Mouse (Mus musculus): ENCODE measurements around the gene AW551984.

Gene AW551984

DNA sequence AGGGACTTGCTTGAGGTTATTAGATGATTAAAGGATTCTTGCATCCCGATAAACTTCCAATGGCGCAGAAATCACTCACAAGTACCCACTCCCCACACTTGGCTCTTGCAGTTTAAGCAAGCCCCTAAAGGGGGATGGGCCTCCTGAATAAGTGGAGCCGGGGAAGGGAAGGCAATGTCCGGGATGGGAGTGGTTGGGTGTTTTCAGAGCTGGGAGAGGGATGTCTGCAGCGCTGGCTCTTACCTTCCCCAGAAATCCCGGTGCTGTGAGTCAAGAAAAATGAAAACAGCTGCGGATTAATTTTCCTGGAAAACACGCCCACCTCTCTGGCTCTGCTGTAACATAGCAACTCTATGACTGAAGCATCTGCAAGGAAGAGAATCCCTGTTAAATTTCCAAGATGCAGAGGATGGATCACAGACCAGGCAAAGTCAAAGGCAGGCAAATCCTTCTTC is at the start of gene AW551984:
Gene AW551984 (minus strand): TSS at position 405 of the 455 bp plus-strand sequence.
- DNase-seq (ENCODE audit: low read depth): no peak

DNA sequence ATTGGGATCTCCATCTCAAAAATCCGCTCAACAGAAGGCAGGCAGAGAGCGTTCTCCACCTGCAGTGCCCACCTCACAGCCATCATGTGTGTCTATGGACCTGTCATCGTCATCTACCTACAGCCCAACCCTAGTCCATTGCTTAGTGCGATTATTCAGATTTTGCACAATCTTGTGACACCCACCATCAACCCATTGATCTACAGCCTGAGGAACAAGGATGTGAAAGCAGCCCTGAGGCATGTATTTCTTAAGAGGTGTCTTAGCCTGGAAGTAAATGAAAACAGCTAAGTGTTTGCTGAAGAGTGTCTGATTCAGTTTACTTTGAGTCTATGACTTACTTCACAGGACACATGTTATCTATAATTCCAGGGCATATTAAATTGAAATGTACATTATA is 43.2 kb upstream of the AW551984 start:
- no peak for DNase-seq (ENCODE audit: low read depth)

DNA sequence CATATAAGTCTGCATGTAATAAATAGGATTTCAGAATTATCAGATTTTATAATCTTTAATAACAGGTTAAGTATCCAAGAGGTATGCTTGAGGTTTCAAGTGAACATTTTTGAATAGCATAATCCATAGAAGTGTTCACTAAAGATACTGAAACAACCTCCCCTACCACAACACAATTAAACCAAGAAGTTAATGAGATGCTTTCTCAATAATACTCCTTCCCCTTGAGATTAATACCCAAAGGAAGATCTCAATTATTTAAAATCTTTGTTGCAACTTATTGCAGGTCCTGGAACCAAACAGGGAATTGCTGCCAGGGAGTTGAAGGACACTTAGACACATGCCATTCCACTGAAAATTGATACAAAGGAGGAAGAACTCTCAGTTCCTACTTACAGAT is 40.6 kb upstream of the AW551984 start, which contains the start of gene Olfr961:
Gene Olfr961 (plus strand): TSS at position 301 of the 400 bp plus-strand sequence.
- no peak for DNase-seq (ENCODE audit: low read depth)

DNA sequence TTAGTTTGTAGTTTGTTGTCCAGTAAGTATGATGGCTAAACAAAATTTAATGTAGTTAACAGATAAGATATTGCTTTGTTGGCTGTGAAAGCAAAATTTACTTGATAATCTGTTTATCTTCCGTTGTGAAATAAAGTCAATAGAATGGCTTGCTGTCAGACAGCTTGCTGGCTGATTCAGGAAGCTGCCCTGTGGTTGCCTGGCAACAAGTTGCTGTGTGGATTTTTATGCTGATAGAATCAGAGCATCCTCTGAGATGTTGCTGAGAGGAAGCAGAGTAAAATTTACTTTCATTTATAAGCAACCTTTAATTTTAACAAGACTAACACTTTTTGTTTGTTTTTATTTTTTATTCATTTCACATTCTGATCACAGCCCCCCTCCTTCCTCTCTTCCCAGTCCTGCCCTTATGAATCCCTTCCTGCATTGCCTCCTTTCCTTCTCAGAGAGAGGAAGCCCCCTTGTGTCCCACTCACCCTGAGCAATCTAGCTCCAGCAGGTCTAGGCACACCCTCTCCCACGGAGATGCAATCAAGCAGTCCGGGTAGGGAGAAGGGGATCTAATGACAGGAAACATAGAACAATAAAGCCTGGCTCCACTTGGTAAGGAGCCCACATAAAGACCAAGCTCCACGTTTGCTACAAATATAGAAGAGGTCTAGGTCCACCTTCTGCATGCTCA is 29.9 kb upstream of the AW551984 start:
- DNase-seq (ENCODE audit: low read depth): no peak

DNA sequence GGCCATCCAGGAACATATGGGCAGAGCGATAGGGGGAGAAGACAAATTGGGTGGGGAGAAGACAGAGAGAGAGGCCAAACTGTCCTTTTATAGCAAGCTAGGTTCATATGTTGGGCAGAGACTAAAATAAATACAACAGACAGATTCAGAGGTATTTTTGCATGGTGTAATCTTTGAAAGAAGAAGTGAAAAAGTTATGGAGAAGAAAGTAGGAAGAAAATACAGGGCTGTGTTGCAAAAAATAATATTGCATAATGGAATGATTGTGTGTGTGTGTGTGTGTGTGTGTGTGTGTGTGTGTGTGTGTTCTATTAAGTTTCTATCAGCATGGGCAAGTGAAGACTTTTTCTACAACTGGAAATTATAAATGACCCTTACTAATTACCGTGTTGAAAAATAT is 24.9 kb upstream of the AW551984 start:
- no peak for DNase-seq (ENCODE audit: low read depth)

DNA sequence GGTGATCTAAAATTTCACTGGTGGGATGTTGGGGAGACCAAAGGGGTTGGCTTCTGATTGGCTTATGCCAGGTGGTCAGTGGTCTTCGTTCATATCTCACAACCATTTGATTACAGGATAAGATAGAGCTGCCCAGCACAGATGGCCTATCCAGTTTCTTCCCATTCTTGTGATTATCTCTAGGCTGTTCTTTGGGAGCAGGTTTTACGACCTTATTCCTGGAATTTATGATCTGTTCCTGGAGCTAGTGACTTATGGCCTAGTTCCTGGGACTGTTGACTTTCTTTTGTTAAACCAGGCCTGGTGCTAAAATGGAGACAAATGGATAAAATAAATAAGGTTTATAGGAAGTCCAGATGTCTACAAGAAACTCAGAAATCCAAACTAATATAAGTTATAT is 20.5 kb upstream of the AW551984 start:
- no peak for DNase-seq (ENCODE audit: low read depth)

DNA sequence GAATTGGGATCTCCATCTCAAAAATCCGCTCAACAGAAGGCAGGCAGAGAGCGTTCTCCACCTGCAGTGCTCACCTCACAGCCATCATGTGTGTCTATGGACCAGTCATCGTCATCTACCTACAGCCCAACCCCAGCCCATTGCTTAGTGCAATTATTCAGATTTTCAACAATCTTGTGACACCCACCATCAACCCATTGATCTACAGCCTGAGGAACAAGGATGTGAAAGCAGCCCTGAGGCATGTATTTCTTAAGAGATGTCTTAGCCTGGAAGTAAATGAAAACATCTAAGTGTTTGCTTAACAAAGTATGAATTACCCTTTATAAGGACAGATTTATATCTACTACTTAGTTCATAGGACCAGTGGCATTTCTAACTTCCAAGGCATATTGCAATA is 19.6 kb upstream of the AW551984 start:
- DNase-seq (ENCODE audit: low read depth): no peak

DNA sequence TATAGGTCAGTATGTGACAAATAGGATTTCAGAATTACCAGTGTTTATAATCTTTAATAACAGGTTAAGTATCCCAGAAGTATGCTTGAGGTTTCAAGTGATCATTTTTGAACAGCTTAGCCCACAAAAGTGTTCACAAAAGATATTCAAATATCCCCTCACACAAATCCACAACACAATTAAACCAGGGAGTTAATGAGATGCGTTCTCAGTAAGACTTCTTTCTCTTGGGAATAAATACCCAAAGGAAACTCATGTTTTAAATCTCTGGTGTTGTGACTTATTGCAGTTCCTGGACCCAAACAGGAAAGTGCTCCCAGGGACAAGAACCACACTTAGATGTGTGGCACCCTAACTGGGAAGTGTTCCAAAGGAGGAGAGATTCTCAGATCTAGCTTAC is 16.9 kb upstream of the AW551984 start, which contains the start of gene Olfr960:
Gene Olfr960 (plus strand): TSS at position 301 of the 400 bp plus-strand sequence.
- DNase-seq (ENCODE audit: low read depth): no peak

DNA sequence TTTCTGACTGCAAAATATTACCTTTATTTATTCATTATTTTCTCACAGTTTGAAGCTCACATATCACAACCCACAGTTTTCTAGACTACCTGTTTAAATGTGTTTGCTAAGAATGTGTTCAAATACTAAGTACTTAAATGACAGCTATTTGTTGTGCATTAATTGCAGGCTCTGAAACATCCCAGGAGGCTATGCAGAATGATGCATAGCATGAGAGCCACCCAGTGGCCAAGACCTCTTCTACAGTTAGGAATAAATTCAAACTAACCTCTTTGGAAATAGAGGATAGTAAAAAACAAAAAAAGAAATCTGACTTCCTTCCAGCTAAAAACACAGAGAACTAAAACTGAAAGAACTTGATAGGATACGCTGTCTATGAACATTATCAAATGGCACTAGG is 7.8 kb upstream of the AW551984 start:
- DNase-seq (ENCODE audit: low read depth): no peak

DNA sequence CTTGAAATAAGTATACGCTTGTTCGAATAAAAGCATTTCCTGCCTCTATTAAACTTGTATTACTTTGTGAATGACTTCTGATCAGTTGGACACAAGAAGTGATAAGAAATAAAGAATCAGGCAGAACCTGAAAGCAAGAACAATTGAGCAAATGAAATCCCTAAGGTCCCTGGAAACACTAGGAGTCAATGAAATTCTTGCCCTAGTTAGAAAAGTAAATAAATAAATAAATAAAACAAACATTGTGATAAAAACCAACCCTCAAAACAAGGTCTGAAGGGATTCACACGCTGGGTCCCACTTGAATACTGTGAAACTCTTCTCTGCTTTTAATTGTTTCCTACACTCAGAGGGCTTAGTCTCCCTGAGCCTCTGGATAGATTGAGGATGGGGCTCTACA is 6.2 kb upstream of the AW551984 start, which contains the start of gene Olfr148:
Gene Olfr148 (plus strand): TSS at position 301 of the 400 bp plus-strand sequence.
- DNase-seq (ENCODE audit: low read depth): no peak

DNA sequence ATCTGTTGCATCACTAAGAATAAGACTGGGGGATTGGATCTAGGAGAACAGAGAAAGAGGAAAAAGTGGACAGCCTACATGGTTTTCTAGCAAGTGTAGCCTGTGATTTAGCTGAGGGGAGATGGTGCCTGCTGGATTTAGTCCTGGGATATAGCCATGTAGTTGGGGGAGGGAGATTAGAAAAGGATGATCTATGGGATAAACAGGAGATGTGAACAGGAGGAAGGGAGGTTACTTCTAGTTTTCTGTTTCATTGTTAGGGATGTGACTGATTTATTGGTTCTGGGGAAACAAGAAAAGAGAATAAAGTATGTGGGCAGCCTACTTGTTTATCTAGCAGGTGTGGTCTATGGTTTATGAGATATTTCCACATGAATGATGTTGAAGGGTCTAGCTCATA is 4.3 kb upstream of the AW551984 start:
- DNase-seq (ENCODE audit: low read depth): no peak

DNA sequence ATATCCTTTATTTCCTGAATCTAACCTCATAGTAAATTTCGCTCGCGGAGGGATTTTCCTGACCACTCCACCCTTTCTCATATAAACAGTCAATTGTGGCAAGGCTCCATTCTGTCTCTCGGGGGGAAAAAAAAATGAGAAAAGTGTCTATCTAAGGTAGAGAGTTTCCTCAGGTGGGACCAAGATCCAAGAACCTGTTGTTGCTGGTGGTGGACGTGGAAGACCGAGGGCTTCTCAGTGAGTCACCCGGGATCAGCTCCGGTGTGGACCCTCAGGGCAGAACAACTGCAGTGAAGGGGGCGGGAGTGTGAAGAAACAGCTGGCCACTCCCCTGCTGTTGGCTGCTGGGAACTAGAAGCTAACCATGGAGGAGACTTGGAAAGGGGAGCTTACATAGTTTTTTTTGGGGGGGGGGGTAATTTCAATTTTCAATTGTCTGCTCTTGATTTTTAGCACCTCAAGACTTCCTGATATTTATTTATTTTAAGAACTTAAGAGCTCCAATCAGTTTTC is 814 bp downstream of the AW551984 start:
- DNase-seq (ENCODE audit: low read depth): no peak

DNA sequence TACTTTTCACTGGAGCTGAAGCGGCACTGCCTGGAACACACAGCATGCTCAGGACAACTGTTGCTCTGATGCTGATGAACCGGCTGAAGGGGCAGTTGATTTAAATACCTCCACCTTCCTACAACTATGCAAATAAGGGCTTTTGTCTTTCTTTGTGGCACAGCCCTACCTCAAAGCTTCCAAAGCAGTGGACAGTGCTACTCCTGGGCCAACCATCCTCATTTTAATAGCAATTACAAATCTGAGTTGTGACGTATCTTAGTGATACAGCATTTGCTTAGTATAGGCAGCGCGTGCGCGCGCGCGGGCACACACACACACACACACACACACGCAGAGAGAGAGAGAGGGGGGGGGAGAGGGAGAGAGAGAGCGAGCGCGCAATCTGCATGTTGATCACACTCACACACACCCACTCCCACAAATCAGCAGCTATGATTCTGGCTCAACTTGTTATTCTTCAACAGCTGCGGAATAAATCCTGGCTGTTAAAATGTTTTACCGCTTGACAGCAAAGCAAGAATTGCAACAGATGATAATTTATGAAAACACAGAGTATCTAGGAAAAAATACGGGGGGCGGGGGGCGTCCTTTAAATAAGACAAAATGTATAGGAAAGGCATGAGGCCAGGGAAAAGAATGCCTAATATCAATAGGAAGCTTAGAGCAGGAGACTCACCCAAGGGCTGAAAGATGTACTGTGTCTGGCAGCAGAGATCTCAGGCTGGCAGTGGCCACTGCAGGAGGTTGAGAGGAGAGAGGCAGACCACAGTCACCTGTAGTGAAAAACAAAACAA is 1.5 kb downstream of the AW551984 start:
- DNase-seq (ENCODE audit: low read depth): no peak

DNA sequence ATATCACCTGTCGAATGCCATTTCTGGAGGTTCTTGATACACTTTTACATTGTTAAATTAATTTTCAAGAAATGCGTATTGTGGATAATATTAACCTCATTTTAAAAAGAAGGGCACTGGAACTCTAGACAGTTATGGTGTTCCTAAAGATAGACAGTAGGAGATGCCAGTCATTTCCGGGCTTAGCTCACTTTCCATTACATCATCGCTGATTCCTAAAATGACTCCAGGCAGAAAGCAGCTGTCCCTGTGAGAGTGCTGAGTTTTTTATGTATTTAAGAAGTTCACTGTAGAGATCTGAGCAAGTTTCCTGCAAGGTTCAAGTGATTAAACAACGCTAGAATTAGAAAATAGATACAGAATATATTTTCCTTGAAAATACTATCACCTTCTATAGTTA is 27.2 kb downstream of the AW551984 start:
- DNase-seq (ENCODE audit: low read depth): no peak

DNA sequence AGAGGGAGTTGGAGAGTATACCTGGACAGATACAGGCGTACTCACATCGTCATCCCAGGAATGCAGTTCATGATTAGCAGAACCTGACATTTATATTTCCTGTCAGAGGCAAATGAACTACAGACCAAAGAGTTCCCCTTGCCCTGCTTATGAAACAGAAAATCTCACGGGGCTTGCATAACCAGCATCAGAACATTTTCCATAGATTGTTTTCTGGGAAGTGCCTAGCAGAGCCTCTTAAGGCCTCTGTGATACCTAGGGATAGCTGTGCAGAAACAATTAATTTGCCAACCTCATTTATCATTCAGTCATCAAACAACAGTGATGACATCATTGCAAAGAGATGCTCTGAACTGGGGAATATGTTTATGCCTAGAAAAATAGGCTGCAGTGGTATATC is 28.7 kb downstream of the AW551984 start, which contains the start of gene Olfr959:
Gene Olfr959 (minus strand): TSS at position 101 of the 400 bp plus-strand sequence.
- DNase-seq (ENCODE audit: low read depth): no peak

DNA sequence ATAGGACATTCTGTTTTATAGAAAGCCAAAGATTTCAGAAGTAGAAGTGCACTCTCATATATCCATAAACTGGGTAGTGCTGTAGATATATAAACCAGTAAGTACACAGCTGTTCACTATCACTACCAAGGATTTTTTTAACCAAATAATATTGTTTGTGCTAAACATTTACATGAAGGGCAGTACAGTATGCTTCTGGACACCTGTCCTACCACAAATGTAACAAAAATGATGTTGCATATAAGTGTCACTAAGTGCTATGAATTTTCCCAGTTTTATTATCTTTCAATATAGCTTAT is 45.9 kb downstream of the AW551984 start:
- no peak for DNase-seq (ENCODE audit: low read depth)

DNA sequence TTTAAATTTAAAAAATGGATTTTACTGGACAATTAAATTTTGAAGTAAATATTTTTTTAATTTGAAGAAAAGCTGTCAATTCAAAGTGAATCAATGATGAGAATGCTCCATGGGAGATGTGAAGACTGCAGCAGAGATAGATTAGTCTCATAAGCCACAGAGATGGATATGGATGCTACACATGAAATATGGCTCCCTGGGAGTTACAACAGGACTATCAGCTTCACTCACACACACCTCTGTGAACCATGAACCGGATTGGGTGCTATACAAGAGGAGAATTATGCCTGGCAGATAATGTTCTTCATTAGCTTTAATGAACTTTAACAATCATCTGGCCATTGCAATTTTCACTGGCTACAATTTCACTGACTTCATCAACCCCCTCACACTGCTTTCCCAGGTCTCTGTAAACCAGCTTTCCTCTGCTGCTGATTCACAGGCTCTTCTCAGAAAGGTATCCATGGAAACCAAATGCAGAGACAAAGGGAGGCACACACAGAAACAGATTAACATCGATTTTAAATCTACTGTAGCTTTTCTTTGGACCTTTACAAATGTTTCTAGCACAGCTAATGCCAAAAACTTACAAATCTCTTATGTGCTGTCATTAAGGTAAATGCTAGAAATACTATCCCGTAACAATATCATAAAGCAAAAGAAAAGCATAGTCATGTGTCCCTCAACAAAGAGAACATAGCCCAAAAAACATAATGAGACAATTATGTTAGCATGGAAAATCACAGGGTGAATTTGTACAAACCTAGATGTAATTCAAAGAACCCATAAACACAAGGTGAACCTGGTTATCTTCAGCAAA is 46.5 kb downstream of the AW551984 start:
- no peak for DNase-seq (ENCODE audit: low read depth)

DNA sequence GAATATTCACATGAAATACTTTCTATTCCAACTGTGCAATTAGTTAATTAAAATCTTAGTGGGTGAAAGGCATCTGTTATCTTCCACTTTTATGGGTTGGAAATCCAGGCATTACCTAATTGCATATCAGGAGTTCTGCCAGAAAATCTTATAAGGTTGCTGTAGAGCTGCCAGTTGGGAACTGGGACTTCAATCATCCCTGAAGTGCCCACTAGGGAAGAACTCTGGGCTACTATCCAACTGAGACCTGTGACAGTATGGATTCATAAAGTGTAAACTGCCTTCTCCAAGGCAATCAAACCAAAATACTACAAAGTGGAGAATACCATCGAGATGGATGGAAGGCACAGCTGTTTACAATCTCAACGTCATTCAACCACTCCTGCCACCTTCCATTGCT is 50.3 kb downstream of the AW551984 start, which contains the start of gene Olfr958:
Gene Olfr958 (minus strand): TSS at position 109 of the 400 bp plus-strand sequence.
- DNase-seq (ENCODE audit: low read depth): no peak

DNA sequence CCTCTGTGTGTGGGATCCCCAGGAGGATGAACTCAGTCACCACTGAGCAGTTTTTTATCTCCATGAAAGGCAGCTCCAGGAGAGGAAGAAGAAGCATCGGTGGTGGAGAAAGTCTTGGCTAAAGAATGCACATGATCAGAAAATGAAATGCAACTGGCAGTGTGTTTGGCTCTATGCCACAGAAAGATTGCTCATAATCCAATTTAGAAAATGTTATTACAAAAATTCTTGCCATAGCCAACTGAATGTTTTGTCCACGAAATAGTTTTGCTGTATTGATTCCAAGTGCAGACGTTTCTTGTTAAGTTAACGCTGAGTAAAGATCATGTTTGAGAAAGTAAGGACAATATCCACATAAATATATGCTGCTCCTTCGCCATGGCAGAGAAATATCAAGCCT is 53.4 kb downstream of the AW551984 start:
- DNase-seq (ENCODE audit: low read depth): no peak

Measured in naive thymus-derived CD4-positive, alpha-beta T cell, adult 2 months (primary cell).